Mouse (Mus musculus) cerebellum, adult 11-12 months (tissue): ENCODE measurements around the gene Sema5b.
"Not testable (repeated sequence)": the region's sequence is repeated elsewhere in the genome, so short reads cannot be mapped to it uniquely, and the experiment has no call there.

Source experiments
- DNase-seq: peaks from one replicate; pipeline ENCODE4 v3.0.0; 2022

Sema5b gene

DNA sequence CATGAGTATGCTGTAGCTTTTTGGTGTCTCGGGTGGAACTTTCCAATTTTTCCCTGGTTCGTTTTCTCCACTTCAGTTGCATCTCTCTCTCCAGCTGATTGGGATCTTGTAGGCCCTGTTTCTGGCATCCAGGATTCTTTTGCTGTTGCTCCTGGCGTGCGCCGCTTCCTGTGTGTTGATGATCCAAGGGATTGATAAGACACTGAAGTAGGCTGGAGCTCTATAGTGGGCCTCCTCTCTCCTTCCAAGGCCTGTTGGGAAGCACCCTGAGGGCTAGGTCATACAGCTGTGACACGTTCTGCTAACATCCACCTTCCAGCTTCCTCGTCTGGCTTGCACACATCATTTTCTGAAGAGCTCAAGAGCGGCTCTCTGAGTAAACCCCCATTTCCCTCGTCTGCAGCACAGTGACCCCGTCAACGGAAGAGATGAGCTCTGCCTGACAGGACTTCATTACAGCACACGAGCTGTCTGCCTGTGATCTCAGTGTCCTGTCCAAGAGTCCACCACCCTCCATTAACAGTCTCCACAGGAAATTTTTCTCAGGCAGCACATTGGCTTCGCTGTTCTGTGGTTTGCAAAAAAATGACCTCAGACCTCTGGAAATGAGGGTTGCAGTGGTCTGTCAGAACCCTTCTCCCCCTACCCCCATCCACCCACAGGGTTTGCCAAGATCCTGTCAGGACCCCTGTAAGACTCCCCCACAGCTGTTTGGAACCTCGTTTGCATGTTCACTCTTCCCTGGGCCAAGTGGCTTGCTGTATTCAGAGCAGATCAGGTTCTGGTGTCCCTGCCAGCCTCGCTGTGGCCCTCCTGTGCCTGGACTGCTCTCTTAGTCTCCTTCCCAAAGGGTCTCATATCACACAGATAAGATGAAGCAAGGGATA lies 14.9 kb downstream of the Sema5b start:
- DNase-seq: no peak

DNA sequence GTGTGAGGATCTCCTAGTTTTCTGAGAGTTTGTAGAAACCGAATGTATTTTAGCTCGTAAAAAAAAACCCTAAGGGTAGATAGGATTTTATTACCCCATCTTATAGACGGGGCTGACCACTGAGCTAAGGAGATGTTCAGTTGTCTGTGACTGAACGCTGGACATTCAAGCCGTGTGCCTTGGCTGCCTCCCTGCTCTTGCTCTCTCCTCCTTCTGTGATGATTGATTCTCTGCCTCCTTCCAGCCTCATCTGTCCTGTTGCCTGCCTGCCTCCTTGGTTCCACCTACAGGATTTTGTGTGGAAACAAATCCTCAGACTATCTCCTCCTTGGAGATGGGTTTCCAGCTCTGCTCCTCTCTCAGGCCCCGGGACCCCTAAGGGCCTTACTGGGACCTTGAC lies 16.1 kb downstream of the Sema5b start:
- no peak for DNase-seq

DNA sequence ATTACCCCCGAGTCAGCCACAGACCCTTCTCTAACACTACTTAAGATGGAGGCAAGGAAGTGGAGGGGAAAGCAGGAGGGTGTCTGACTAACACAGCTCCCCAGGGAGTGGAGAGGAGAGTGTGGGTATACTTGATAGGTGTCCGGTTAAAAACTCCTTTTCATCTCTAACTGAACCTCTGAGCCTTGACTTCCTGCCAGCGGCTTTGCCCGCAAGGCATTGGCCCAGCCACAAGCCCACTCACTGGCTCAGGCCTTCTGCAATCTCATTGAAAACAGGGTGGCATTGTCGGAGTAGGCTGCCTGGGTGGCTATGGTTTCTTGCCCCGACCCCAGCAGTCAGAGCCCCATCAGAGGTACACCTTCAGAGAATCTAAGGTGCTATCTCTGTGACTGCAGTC lies 20.6 kb downstream of the Sema5b start:
- no peak for DNase-seq

DNA sequence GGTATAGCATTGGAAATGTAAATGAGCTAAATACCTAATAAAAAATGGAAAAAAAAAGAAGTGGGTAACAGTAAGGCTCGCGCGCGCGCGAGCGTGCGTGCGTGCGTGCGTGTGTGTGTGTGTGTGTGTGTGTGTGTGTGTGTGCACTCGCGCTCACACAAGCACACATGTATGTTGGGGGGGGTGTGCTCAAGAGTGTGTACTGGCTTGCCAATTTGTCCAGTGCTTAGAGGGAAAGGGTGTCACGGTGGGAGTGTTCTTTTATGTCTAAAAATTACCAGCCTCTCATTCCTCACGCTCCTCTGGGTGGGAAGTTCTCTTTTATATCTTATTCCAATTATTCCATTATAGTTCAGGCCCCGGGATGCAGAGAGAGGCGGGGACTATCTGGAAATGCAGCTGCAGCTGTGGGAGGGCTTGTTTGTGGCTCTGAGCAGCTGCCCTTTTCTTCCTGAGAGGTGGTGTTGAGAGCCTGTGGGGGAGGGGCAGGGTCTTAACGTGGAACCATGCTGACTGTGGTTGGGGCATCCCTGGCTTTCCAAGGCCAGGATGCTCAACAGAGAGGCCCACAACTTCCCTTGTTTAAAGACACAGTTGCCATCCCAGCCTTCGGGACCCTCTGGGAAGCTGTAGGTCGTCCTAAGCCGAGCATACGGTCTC lies 23.4 kb downstream of the Sema5b start:
- DNase-seq: no peak

DNA sequence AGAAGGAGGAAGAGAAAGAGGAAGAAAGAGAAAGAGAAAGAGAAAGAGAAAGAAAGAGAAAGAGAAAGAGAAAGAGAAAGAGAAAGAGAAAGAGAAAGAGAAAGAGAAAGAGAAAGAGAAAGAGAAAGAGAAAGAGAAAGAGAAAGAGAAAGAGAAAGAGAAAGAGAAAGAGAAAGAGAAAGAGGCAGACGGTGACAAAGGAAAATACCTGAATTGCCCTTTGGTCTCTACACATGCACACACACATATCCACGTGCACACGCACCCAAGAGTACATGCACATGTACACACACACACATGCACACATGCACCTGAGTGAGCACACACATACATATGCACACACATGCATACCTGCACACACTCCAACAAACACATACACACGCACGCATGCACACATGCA lies 24.7 kb downstream of the Sema5b start:
- not testable (repeated sequence) for DNase-seq

DNA sequence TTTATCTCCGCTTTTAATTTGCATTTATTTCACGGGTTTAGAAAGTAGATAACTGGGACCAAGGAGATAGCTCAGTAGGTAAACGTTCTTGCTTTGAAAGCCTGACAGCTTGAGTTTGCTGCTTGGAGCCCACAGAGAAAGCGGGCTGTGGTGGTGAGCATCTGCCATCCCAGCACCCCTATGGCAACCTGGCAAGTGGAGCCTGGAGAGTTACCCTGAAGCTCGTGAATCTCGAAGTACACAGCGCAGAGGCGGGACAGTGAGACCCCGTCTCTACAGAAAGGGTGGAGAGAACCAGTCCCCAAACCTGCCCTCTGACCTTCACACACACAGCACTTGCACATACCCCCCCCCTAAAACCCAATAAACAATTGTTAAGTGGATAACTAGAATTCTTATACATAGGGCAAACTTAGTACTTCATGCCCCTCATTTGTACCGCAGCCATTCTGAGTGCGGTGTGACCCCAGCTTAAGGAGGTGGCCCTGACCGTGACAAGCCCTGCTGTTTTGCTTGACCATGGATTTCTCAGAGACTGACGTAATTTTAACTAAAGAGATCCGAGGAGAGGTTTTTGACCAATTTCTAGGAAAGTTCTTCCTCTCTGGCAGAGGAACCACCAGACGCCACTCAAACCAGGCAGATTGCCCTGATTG lies 27.4 kb downstream of the Sema5b start:
- no peak for DNase-seq

DNA sequence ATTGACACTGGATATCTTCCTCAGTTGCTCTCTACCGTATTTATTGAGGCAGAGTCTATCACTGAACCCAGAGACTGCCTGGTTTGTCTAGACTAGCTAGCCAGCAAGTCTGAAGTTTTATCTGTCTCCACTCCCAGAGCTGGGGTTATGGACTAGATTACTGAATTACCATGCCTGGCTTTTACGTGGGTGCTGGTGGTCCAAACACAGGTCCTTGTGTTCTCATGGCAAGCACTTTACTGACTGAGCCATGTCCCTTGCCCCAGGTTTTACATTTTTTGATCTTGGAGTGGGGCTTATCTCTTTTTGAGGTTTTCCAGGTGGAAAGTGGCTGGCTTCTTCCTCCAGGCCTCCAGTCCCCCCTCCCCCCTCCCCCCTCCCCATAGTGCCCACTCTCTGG lies 28.4 kb downstream of the Sema5b start:
- DNase-seq: no peak

DNA sequence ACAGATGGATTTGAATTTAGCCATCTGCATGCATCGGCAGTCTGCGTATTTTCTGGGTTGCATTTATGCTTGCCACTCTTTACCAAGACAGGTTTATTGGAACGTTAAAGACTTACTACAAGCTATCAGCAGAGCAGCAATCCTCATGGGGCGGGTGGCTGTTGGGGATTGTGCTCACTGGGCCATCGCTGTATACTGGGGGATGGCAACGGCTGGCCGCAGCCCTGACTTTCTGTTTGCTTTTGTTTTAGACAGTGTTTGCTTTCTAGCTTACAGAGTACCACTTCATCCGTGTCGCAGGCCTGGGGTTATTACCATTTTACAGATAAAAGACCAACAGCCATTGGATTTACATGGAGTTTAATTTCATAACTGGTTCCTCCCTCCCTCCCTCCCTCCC lies 28.8 kb downstream of the Sema5b start:
- no peak for DNase-seq

DNA sequence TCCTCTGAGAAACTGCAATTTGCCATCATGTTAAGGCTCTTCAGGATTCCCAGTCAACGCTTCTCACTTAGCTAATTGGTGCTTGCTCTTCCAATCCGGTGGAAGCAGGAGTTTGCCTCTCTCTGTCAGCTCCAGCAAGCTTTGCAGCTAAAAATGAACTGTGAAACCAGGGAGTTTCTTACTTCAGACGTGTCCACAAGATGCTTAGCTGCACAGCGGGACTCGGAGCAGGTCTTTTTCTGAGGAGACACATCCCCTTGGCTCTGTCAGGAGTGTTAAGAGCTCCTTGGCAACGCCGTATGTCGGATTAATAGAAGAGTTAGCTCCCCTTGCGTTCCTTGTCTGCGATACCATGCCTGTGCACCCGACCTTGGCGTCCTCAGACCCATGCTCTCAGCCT lies 29.7 kb downstream of the Sema5b start:
- no peak for DNase-seq

DNA sequence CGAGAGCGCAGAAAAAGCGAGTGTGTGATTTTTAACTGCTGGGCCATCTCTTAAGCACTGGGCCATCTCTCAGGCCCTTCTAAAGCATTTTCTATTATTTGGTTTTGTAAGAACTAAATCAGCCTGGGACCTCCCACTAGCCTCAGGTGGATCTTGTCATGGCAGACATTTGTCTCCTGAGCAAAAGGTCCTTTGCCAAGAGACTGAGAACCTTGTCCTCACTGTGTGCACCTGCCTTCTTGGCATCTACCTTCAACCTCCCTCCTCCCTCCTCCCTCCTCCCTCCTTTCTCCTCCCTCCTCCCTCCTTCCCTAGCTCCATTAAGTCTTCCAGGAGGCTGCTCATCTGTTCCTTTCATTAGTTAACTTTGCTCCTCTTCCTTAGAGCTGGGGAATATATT lies 32.6 kb downstream of the Sema5b start:
- DNase-seq: peak; percentile 32

DNA sequence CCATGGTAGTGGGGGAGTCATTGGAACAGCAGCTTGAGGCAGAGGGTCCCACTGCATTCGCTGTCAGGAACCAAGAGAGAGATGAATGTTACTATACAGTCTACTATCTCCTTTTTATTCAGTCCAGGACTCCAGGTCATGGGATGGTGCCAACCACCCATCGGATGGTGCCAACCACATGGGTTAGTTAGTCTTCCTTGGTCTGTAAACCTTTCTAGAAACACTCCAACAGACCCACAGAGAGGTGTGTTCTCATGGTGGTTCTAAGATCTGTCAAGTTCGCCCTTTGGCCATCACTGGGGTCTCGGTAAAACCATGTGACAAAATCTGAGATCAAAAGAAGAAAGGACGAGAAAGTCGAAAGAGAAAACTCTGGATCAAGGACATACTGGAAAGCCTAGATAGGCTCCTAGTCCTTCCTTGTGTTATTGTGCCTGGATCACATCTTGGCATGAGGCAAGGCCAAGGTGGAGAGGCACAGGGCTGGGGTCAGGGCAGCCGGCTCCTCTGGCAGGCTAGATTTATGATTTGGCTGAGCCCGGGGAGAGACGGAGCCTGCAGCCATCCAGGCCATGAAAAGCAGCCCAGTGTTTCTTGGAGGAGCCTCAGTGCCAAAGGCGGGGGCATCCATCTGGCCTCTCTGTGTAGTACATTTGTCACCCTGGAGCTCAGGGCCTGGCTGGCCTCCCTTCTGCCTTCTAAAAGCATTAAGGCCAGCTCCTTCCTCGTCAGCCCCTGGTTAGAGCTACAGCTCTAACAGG lies 36.4 kb downstream of the Sema5b start:
- DNase-seq: peak; percentile 94

DNA sequence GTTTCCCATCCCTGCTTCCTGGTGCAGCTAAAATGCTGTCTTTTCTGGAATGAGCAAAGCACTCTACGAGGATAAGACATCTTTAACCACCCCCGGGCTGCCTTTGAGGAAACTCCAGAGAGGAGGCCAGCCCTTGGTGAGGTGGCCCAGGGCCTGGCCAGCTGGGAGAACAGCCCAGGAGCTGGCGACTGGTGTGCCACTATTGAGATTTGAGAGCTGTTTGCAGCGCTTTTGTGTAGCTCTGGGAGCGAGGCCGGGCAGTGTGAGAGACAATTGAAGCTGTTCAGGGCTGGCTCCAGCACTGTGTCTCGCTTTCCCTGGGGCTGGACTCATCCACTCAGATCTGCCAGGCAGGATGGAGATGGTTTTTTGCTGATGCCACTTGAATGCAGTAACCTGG lies 40.4 kb downstream of the Sema5b start:
- DNase-seq: no peak

DNA sequence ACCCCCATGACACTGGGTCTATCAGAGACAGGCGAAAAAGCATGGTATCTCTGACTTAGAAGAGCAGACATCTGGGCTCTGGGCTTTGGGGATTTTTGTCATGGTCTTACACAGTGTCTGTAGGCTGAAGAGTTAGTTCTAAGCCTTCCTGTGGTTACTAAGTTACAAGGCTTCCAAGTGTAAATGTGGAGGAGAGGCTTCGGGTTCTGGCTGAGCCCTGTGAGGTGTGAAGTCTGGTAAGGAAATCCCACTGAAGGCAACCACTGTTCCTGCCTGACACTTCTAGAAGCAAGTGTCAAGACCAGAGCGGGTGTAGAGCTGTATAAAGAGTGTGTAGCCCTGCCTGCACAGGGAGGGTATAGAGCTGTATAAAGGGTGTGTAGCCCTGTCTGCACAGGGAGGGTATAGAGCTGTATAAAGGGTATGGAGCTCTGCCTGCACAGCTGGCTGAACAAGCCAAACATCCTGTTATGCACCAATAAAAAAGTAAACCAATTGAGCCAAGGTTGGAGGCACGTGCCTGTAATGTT lies 42.7 kb downstream of the Sema5b start:
- DNase-seq: no peak

DNA sequence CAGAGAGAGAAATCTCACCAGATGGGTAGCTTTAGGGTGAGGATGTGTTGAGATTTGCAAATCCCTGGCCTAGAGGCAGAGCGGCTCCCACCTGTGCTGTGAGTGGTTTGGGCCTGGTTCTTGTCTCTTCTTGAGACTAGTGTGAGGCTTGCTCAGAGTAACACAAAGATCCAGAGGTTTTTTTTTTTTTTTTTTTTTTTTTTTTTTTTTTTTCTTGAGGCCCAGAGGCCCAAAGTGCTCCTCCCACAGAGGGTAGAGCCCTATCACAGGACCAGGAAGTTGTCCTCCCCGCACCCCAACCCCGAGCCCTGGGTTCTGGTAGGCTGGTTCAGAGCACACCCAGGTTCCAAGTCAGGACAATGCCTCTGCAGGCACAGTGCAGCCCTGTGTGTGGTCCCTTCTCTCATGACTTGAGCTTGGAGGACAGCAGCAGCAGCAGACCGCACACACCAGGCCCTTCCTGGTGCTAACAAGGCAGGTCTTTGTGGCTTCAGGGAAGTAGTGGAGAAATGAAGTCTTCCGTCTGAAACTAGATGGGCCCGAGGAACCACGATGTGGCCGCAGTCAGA lies 44.3 kb downstream of the Sema5b start:
- no peak for DNase-seq

DNA sequence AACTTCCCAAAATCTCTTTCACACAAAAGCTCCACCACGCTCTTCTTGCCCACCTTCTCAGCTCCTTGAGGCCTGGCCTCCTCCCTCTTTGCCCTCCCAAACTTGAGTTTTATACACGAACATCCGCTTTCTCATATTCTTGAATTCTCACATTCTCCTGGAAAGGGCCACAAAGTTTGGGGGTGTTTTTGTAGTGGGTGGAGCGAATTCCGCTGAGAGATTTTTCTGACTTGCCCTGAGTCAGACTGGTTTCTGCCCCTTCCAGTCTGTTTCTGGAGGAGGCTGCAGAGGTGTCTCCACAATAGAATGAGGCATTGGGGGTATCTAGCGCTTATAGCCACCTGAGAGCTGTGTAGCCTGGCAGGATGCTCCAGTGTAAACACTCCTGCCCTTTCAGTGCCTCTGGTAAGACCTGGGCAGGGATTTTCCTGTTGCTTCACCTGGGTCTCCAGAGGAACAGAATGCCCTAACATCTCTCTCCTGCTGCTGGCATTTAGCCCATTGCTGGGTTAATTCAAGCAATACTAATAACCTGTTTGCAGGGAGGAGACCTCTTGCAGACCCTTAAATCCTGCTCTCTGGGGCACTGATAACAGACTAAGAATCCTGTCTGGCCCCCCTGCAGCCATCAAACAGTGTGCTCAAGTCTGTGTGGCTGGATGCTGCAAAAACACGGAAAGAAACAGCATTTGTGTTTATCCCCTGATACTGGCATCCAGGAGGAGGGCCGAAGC lies 46.3 kb downstream of the Sema5b start:
- DNase-seq: no peak

DNA sequence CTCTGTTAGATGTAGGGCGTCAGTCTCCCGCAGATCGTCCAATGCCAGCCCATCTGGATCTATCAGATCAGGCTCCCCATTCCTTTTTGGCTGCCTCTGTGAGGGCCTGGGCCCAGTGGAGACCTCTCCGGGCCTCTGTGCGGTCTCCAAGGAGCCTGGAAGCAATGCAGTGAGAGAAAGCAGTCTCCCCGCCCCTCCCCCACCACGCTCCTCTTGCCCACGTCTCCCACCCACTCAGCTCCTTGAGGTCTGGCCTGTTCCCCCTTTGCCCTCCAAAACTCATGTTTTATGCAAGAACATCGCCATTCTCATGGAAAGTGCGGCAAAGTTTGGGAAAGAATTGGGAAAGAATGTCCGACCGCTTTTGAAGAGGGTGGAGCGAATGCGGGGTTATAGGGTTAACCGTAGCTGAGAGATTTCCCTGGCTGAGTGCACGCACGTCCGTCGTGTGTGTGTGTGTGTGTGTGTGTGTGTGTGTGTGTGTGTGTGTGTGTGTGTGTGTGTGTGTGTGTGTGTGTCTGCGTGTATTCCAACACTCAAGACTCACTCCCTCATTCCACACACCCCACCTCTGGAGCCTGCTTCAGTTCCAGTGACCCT lies 47.0 kb downstream of the Sema5b start:
- no peak for DNase-seq

DNA sequence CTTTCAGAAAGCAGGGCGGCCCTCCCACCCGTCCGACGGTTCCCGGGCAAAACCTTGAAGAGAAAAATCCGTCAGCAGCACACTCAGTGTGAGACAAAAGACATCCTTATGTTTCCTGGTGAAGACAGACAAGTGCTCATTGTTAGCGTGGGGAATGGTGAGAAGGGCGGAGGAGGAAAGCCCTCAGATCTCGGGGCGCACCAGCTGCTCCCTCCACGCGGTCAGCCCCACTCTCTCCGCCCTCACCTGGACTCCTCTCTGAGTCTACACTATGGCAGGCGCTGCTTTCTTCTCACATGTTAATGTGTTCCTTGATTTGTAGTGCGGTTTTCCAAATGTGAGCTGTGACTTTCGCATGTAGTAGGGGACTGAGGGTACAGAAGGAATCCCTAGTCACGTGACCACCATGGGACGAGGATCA lies 47.8 kb downstream of the Sema5b start:
- no peak for DNase-seq

DNA sequence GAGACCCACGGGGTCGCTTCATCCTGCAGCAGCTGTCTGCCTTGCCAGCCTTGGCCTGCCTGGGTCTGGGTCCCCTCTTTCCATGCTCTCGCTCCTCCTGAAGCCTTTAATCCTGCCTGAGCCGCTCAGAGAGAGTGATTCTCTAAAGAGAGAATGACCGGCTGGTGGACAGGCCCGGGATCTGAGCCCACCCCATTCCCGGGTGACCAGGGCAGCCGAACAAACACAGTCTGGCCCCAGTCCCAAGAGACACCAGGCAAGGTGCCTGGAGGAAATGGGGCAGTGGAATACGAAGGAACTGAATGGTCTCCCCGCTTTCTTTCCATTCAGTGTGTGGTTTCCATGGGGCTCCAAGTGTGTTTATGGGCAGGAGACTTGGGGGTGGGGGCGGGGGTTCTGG lies 50.8 kb downstream of the Sema5b start:
- DNase-seq: no peak

DNA sequence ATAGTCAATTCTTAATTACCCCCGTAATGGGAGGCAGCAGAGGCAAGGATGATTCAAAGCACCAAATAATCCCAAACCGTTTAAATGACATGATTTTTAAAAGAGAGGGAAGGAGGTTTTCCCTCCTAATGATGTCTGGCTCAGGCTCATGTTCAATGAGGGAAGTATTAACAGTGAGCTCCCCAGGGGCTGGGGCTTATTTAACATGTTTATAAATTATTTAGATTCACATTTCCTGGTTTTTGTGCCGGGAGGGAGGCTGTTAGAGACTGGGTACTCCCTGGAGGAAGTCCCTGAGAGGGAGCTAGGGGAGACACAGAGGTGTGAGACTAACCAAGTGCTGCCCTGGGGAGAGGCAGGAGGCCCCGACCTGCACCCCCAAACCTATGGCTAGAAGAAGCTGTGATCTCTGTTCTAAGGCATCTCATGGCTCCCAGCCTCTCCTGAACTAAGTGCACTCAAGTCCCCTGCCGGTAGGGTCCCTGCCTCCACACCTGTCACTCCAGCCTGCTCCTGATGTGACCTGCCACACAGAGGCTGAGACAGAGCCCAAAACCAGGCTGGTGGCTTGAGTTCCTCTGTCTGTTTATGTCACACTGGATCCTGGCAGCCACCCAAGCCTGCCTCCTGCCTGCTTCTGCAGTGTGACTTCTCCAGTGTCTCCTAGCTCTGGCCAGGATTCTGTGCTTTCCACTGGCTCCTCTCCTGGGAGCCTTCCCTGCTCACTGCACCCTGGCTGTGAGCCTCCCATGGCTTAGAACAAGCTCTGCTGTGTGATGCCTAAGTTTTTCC lies 51.5 kb downstream of the Sema5b start:
- no peak for DNase-seq

DNA sequence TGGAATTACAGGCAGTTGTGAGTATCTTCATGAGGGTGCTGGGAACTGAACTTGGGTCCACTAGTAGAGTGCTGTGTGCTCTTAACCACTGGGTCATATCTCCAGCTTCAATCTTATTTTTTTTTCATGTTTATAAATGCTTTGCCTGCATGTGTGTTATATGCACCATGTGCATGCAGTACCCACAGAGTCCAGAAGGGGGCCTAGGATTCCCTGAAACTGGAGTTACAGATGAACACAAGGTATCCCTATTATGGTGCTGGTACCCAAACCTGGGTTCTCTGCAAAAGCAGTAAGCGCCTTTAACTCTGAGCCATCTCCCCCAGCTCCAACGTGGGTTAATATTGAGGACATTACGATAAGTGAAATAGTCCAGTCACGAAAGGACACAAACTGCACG lies 52.5 kb downstream of the Sema5b start:
- no peak for DNase-seq

DNA sequence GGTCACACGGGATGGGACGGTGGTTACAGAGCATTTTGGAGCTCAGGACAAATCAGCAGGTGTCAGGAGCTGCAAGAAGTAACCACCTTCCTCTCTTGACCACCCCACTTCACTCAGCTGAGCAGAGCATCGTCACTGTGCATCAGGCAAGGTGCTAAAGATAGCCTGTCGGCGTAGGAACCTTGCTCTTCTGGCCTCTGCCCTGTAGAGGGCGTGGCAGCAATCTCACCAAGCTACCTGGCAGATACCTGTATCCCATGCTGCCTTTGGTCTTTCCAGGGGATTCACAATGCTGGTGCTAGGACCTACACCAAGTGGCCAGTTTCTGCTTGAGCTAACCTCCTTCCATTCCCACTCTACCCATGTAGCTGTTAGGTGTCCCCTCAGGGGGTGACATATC lies 55.3 kb downstream of the Sema5b start:
- no peak for DNase-seq
